Mouse (Mus musculus): Measurements from ENCODE around the gene E030018B13Rik.

Gene E030018B13Rik

GRCm38 (mm10) chr7:63918771-63919768 lies 2.4 kb downstream of the E030018B13Rik start:
- no peak for DNase-seq

GRCm38 (mm10) chr7:63921909-63922562 lies 5.4 kb downstream of the E030018B13Rik start:
- DNase-seq, result no peak

GRCm38 (mm10) chr7:63922571-63922970 lies 5.9 kb downstream of the E030018B13Rik start:
- DNase-seq, result no peak

GRCm38 (mm10) chr7:63922975-63923374 lies 6.3 kb downstream of the E030018B13Rik start:
- no peak for DNase-seq

- DNase-seq, result no peak
Measured at GRCm38 (mm10) chr7:63924151-63924550, 7.5 kb downstream of the E030018B13Rik start.

GRCm38 (mm10) chr7:63924747-63925412 lies 8.2 kb downstream of the E030018B13Rik start:
- DNase-seq, result peak; percentile 74

GRCm38 (mm10) chr7:63925413-63926360 lies 9.0 kb downstream of the E030018B13Rik start:
- no peak for DNase-seq

GRCm38 (mm10) chr7:63926492-63926891 lies 9.8 kb downstream of the E030018B13Rik start:
- DNase-seq, result peak; percentile 45

GRCm38 (mm10) chr7:63927121-63927520 lies 10.5 kb downstream of the E030018B13Rik start:
- DNase-seq, result no peak

GRCm38 (mm10) chr7:63929080-63929479 lies 12.4 kb downstream of the E030018B13Rik start:
- DNase-seq, result no peak

- DNase-seq, result no peak
Measured at GRCm38 (mm10) chr7:63930132-63930531, 13.5 kb downstream of the E030018B13Rik start.

GRCm38 (mm10) chr7:63930766-63931165 lies 14.1 kb downstream of the E030018B13Rik start:
- no peak for DNase-seq

GRCm38 (mm10) chr7:63932461-63932860 lies 15.8 kb downstream of the E030018B13Rik start:
- DNase-seq, result no peak

- peak; percentile 8 for DNase-seq
Measured at GRCm38 (mm10) chr7:63933905-63934304, 17.2 kb downstream of the E030018B13Rik start.

GRCm38 (mm10) chr7:63934530-63934929 lies 17.9 kb downstream of the E030018B13Rik start:
- DNase-seq, result peak; percentile 42

GRCm38 (mm10) chr7:63935809-63936187 lies 19.1 kb downstream of the E030018B13Rik start:
- DNase-seq, result no peak

GRCm38 (mm10) chr7:63936188-63936985 lies 19.7 kb downstream of the E030018B13Rik start:
- DNase-seq, result peak; percentile 76

- no peak for DNase-seq
Measured at GRCm38 (mm10) chr7:63936986-63937235, 20.3 kb downstream of the E030018B13Rik start.

GRCm38 (mm10) chr7:63937236-63938065 lies 20.8 kb downstream of the E030018B13Rik start:
- DNase-seq, result peak; percentile 80

All from cerebellum, adult 11 months (tissue).